Mouse (Mus musculus): ENCODE results near the gene Rsl24d1. TPM values are rescaled to one million over a fixed set of nuclear protein-coding genes. Genes with fewer than 3 reads are reported as not detected.

Gene Rsl24d1
- polyA plus RNA-seq, 1 experiment from 2014 or later = 86.3 TPM

DNA sequence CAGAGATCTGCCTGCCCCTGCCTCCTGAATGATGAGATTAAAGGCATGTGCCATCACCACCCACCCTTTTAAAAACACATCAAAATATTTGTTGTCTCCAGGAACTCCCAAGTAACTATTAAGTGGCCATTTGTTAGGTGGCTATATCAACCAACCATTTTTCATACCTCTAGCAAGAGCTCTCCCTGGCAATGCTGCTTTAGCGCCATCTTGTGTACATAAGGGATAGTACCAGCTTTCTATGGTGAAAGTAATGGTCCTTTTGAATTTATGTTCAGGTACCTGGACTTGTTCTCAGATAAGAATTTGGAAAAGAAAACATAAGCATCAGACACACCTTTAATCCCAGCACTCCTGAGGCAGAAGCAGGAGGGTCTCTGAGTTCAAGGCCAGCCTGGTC, 21.5 kb upstream of the Rsl24d1 start:
- no peaks in the 10 kb centered on the region for H3K36me3 ChIP-seq (ENCODE audit: control insufficient read depth, insufficient read depth)
- no peaks in the 10 kb centered on the region for H3K9me3 ChIP-seq (replicated peaks; ENCODE audit: control insufficient read depth, low read length)
- no peak overlapping the region for H3K4me2 ChIP-seq (ENCODE audit: low read depth, low read length)
- H3K4me1 ChIP-seq (ENCODE audit: control insufficient read depth, insufficient read depth, low read length) = no peaks in the 10 kb centered on the region
- WGBS = 0% methylated on average over 1 of the region's 1 CpGs
- no peak overlapping the region for H3K27ac ChIP-seq (ENCODE audit: low read length)
- no peak overlapping the region for H3K9ac ChIP-seq (ENCODE audit: low read length)
- no peaks in the 10 kb centered on the region for H3K27me3 ChIP-seq (ENCODE audit: control insufficient read depth, insufficient read depth, low read length)
- H3K4me3 ChIP-seq (ENCODE audit: low read length) = no peak overlapping the region
- no peak for ATAC-seq (replicated peaks; ENCODE audit: extremely low read depth, insufficient read depth, low FRiP score)

GRCm38 (mm10) chr9:73094580-73094979, 18.6 kb upstream of the Rsl24d1 start:
- Histone ChIP-seq H3K27me3 (ENCODE audit: control insufficient read depth, insufficient read depth, low read length) (no peaks in the 10 kb centered on the region), H3K9me3 (replicated peaks; ENCODE audit: control insufficient read depth, low read length) (no peaks in the 10 kb centered on the region), H3K4me3 (ENCODE audit: low read length) (no peak overlapping the region), H3K4me2 (ENCODE audit: low read depth, low read length) (no peak overlapping the region), H3K36me3 (ENCODE audit: control insufficient read depth, insufficient read depth) (no peaks in the 10 kb centered on the region), H3K9ac (ENCODE audit: low read length) (no peak overlapping the region), H3K27ac (ENCODE audit: low read length) (no peak overlapping the region), H3K4me1 (ENCODE audit: control insufficient read depth, insufficient read depth, low read length) (no peaks in the 10 kb centered on the region)
- ATAC-seq (replicated peaks; ENCODE audit: extremely low read depth, insufficient read depth, low FRiP score) = no peak
- WGBS = 46% methylated on average over 17 of the region's 17 CpGs

DNA sequence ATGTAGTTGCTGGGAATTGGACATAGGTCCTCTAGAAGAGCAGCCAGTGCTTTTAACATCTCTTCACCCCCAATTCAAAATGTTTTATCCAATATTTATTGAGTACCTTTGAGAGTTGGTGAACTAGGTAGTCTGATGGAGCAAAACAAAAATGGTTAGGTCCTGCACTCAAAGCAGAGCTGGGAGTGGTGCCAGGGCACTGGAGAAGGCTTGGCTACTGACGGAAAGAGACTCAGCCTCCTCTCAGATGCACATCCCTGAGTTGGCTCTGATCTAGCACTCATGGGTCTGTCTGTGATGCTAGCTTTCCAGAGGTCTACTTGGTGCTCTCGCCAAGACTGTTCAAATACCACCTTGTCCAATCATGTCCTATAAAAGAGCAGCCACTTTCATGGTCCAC, 15.3 kb upstream of the Rsl24d1 start:
- Histone ChIP-seq H3K36me3 (ENCODE audit: control insufficient read depth, insufficient read depth) (no peaks in the 10 kb centered on the region), H3K4me2 (ENCODE audit: low read depth, low read length) (no peak overlapping the region), H3K4me3 (ENCODE audit: low read length) (no peak overlapping the region), H3K9me3 (replicated peaks; ENCODE audit: control insufficient read depth, low read length) (no peaks in the 10 kb centered on the region), H3K4me1 (ENCODE audit: control insufficient read depth, insufficient read depth, low read length) (no peaks in the 10 kb centered on the region), H3K9ac (ENCODE audit: low read length) (no peak overlapping the region), H3K27me3 (ENCODE audit: control insufficient read depth, insufficient read depth, low read length) (peaks cover 7% of the 10 kb centered on the region; the same call in 1 of the 2 replicates), H3K27ac (ENCODE audit: low read length) (no peak overlapping the region)
- ATAC-seq (replicated peaks; ENCODE audit: extremely low read depth, insufficient read depth, low FRiP score) = no peak
- 64% methylated on average over 2 of the region's 2 CpGs for WGBS

DNA sequence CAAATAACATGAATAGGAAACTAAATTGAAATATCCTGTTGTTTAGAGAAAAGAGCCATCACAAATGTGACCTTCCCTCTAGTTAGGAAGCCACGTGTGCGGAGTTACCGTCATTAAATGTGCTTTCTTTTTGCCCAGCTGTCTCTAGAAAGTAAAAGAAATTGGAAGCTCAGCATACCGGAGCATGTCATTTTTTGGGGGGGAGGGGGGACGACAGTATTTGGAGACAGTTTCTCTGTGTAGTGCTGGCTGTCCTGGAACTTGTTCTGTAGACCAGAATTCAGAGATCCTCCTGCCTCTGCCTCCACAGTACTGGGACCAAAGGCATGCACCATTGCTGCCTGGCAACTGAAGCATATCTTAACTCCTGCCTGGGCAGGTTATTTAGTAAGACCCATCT, 11.7 kb upstream of the Rsl24d1 start, which contains the start of gene Khdc3:
Khdc3 (plus strand) TSS at position 301 of the 400 bp plus-strand sequence.
- H3K9ac ChIP-seq (ENCODE audit: low read length) = no peak within 1 kb of the TSS
- no peaks in the 10 kb centered on the region; the same call in 1 of the 2 replicates for H3K4me1 ChIP-seq (ENCODE audit: control insufficient read depth, insufficient read depth, low read length)
- H3K27ac ChIP-seq (ENCODE audit: low read length) = no peak within 1 kb of the TSS
- peaks cover 18% of the 10 kb centered on the region for H3K27me3 ChIP-seq (ENCODE audit: control insufficient read depth, insufficient read depth, low read length)
- 80% methylated on average over 5 of the region's 5 CpGs for WGBS
- H3K4me3 ChIP-seq (ENCODE audit: low read length) = no peak within 1 kb of the TSS
- ATAC-seq (replicated peaks; ENCODE audit: extremely low read depth, insufficient read depth, low FRiP score) = no peak
- no peaks in the 10 kb centered on the region for H3K9me3 ChIP-seq (replicated peaks; ENCODE audit: control insufficient read depth, low read length)
- H3K36me3 ChIP-seq (ENCODE audit: control insufficient read depth, insufficient read depth) = no peaks in the 10 kb centered on the region
- H3K4me2 ChIP-seq (ENCODE audit: low read depth, low read length) = no peak within 1 kb of the TSS

GRCm38 (mm10) chr9:73102181-73102580, 11.0 kb upstream of the Rsl24d1 start, which contains the start of gene Gm20509:
Gene Gm20509 (plus strand): TSS chr9:73102470.
- no peaks in the 10 kb centered on the region for H3K9me3 ChIP-seq (replicated peaks; ENCODE audit: control insufficient read depth, low read length)
- H3K4me1 ChIP-seq (ENCODE audit: control insufficient read depth, insufficient read depth, low read length) = no peaks in the 10 kb centered on the region; the same call in 1 of the 2 replicates
- ATAC-seq (replicated peaks; ENCODE audit: extremely low read depth, insufficient read depth, low FRiP score) = no peak
- H3K36me3 ChIP-seq (ENCODE audit: control insufficient read depth, insufficient read depth) = no peaks in the 10 kb centered on the region
- H3K4me3 ChIP-seq (ENCODE audit: low read length) = peak within 1 kb of the TSS; percentile 57
- WGBS = 92% methylated on average over 4 of the region's 4 CpGs
- peak within 1 kb of the TSS; percentile 92 for H3K4me2 ChIP-seq (ENCODE audit: low read depth, low read length)
- H3K27me3 ChIP-seq (ENCODE audit: control insufficient read depth, insufficient read depth, low read length) = peaks cover 20% of the 10 kb centered on the region
- H3K27ac ChIP-seq (ENCODE audit: low read length) = no peak within 1 kb of the TSS
- H3K9ac ChIP-seq (ENCODE audit: low read length) = peak within 1 kb of the TSS; percentile 69

GRCm38 (mm10) chr9:73103159-73103879, 9.9 kb upstream of the Rsl24d1 start:
- no peaks in the 10 kb centered on the region for H3K9me3 ChIP-seq (replicated peaks; ENCODE audit: control insufficient read depth, low read length)
- no peaks in the 10 kb centered on the region; the same call in 1 of the 2 replicates for H3K4me1 ChIP-seq (ENCODE audit: control insufficient read depth, insufficient read depth, low read length)
- H3K27me3 ChIP-seq (ENCODE audit: control insufficient read depth, insufficient read depth, low read length) = peaks cover 20% of the 10 kb centered on the region
- ATAC-seq (replicated peaks; ENCODE audit: extremely low read depth, insufficient read depth, low FRiP score) = 0 out of 2 replicates have a peak, but pooled peaks have one; percentile 47
- H3K4me2 ChIP-seq (ENCODE audit: low read depth, low read length) = peak overlapping the region; percentile 92
- H3K27ac ChIP-seq (ENCODE audit: low read length) = no peak overlapping the region
- WGBS = 3% methylated on average over 60 of the region's 60 CpGs
- H3K9ac ChIP-seq (ENCODE audit: low read length) = peak overlapping the region; percentile 69
- peak overlapping the region; percentile 57 for H3K4me3 ChIP-seq (ENCODE audit: low read length)
- no peaks in the 10 kb centered on the region for H3K36me3 ChIP-seq (ENCODE audit: control insufficient read depth, insufficient read depth)

GRCm38 (mm10) chr9:73103880-73104198, 9.4 kb upstream of the Rsl24d1 start:
- H3K27me3 ChIP-seq (ENCODE audit: control insufficient read depth, insufficient read depth, low read length) = peaks cover 20% of the 10 kb centered on the region
- no peaks in the 10 kb centered on the region; the same call in 1 of the 2 replicates for H3K4me1 ChIP-seq (ENCODE audit: control insufficient read depth, insufficient read depth, low read length)
- no peaks in the 10 kb centered on the region for H3K9me3 ChIP-seq (replicated peaks; ENCODE audit: control insufficient read depth, low read length)
- H3K9ac ChIP-seq (ENCODE audit: low read length) = peak overlapping the region; percentile 69
- peak overlapping the region; percentile 92 for H3K4me2 ChIP-seq (ENCODE audit: low read depth, low read length)
- 29% methylated on average over 5 of the region's 5 CpGs for WGBS
- no peak overlapping the region for H3K27ac ChIP-seq (ENCODE audit: low read length)
- ATAC-seq (replicated peaks; ENCODE audit: extremely low read depth, insufficient read depth, low FRiP score) = no peak
- no peaks in the 10 kb centered on the region for H3K36me3 ChIP-seq (ENCODE audit: control insufficient read depth, insufficient read depth)
- H3K4me3 ChIP-seq (ENCODE audit: low read length) = peak overlapping the region; percentile 57

GRCm38 (mm10) chr9:73105141-73105540, 8.1 kb upstream of the Rsl24d1 start:
- Histone ChIP-seq H3K4me3 (ENCODE audit: low read length) (no peak overlapping the region), H3K9me3 (replicated peaks; ENCODE audit: control insufficient read depth, low read length) (no peaks in the 10 kb centered on the region), H3K4me1 (ENCODE audit: control insufficient read depth, insufficient read depth, low read length) (no peaks in the 10 kb centered on the region; the same call in 1 of the 2 replicates), H3K27ac (ENCODE audit: low read length) (no peak overlapping the region), H3K27me3 (ENCODE audit: control insufficient read depth, insufficient read depth, low read length) (peaks cover 20% of the 10 kb centered on the region), H3K36me3 (ENCODE audit: control insufficient read depth, insufficient read depth) (no peaks in the 10 kb centered on the region), H3K4me2 (ENCODE audit: low read depth, low read length) (no peak overlapping the region), H3K9ac (ENCODE audit: low read length) (no peak overlapping the region)
- 46% methylated on average over 1 of the region's 1 CpGs for WGBS
- no peak for ATAC-seq (replicated peaks; ENCODE audit: extremely low read depth, insufficient read depth, low FRiP score)

GRCm38 (mm10) chr9:73105771-73106170, 7.5 kb upstream of the Rsl24d1 start:
- H3K27ac ChIP-seq (ENCODE audit: low read length) = no peak overlapping the region
- H3K27me3 ChIP-seq (ENCODE audit: control insufficient read depth, insufficient read depth, low read length) = peaks cover 20% of the 10 kb centered on the region
- no peak for ATAC-seq (replicated peaks; ENCODE audit: extremely low read depth, insufficient read depth, low FRiP score)
- no peaks in the 10 kb centered on the region for H3K9me3 ChIP-seq (replicated peaks; ENCODE audit: control insufficient read depth, low read length)
- H3K9ac ChIP-seq (ENCODE audit: low read length) = no peak overlapping the region
- no peak overlapping the region for H3K4me2 ChIP-seq (ENCODE audit: low read depth, low read length)
- H3K4me1 ChIP-seq (ENCODE audit: control insufficient read depth, insufficient read depth, low read length) = no peaks in the 10 kb centered on the region; the same call in 1 of the 2 replicates
- H3K36me3 ChIP-seq (ENCODE audit: control insufficient read depth, insufficient read depth) = no peaks in the 10 kb centered on the region
- no peak overlapping the region for H3K4me3 ChIP-seq (ENCODE audit: low read length)

Data from heart, embryonic 16.5 days (tissue).